Mouse (Mus musculus) liver, embryonic 11.5 days (tissue): ENCODE data around the gene Rab11fip5. TPM values are rescaled to one million over a fixed set of nuclear protein-coding genes. Genes with fewer than 3 reads are reported as not detected.
A peak's percentile ranks its signal among the peaks of the same experiment; 100 is the strongest.

Experiments used
- ATAC-seq: fragments of 200-750 bp; cut with Nextera tagmentation; replicated peaks from 2 replicates; pipeline ENCODE4 v1.8.0; 2017; ENCODE audit warnings: moderate number of reproducible peaks, mild to moderate bottlenecking, moderate TSS enrichment, moderate library complexity; ENCODE audit not compliant: low FRiP score
- DNase-seq: peaks from one replicate; pipeline ENCODE4 v3.0.0-alpha.2; 2017; ENCODE audit warnings: low spot score
- H3K27ac ChIP-seq: fragments of 300-500 bp; sonication (generic); 2 replicates; pipeline ENCODE4 v1.5.1; 2014; ENCODE audit warnings: mild to moderate bottlenecking, low read depth, low read length, control low read depth
- H3K27me3 ChIP-seq: fragments of 300-500 bp; sonication (generic); replicated peaks from 2 replicates; pipeline ENCODE4 v1.6.1; 2014; ENCODE audit warnings: low read length, mixed read lengths; ENCODE audit not compliant: control insufficient read depth, insufficient read depth
- H3K36me3 ChIP-seq: fragments of 300-500 bp; sonication (generic); 2 replicates; pipeline ENCODE4 v1.6.1; 2014; ENCODE audit warnings: mild to moderate bottlenecking, low read length, moderate library complexity, mixed read lengths; ENCODE audit not compliant: control insufficient read depth, insufficient read depth
- H3K4me1 ChIP-seq: fragments of 300-500 bp; sonication (generic); replicated peaks from 2 replicates; pipeline ENCODE4 v1.6.1; 2014; ENCODE audit warnings: low read length, mixed read lengths; ENCODE audit not compliant: control insufficient read depth, insufficient read depth
- H3K4me2 ChIP-seq: fragments of 300-500 bp; sonication (generic); 2 replicates; pipeline ENCODE4 v1.6.1; 2014; ENCODE audit warnings: mild to moderate bottlenecking, control low read depth, moderate library complexity
- H3K4me3 ChIP-seq: fragments of 300-500 bp; sonication (generic); 2 replicates; pipeline ENCODE4 v1.5.1; 2014; ENCODE audit warnings: low read depth, low read length, control low read depth
- H3K9ac ChIP-seq: fragments of 300-500 bp; sonication (generic); 2 replicates; pipeline ENCODE4 v1.6.1; 2014; ENCODE audit warnings: low read depth, low read length, control low read depth
- H3K9me3 ChIP-seq: fragments of 300-500 bp; sonication (generic); 2 replicates; pipeline ENCODE4 v1.6.1; 2016; ENCODE audit warnings: low read length, inconsistent platforms, mixed read lengths; ENCODE audit not compliant: control insufficient read depth
- WGBS: fragments of 180-500 bp; shearing (Covaris S2); extraction: QIAGEN DNeasy Blood & Tissue Kit; methylation state at CpG from one replicate; pipeline ENCODE4 v1.1.7; 2014; 5-methylcytosine and 5-hydroxymethylcytosine counted together
- polyA plus RNA-seq: library from polyadenylated mRNA; unstranded; fragments of >200 nt; fragmentation: Nextera tagmentation; extraction: Ambion mirVana; gene quantifications from 2 replicates; pipeline ENCODE4 v1.2.1, GENCODE M21; 2014

Gene Rab11fip5
- polyA plus RNA-seq, 1 experiment from 2014 or later = 1.0 TPM

GRCm38 (mm10) chr6:85331736-85332135 lies 42.7 kb downstream of the Rab11fip5 start:
- no peaks in the 10 kb centered on the region; the same call in 1 of the 2 replicates for H3K27me3 ChIP-seq
- H3K4me2 ChIP-seq = peak overlapping the region; percentile 80
- ATAC-seq (no peak), DNase-seq (no peak)
- no peak overlapping the region for H3K27ac ChIP-seq
- H3K4me1 ChIP-seq = peaks cover 7% of the 10 kb centered on the region; the same call in 1 of the 2 replicates
- H3K9me3 ChIP-seq = no peaks in the 10 kb centered on the region
- 30% methylated on average over 8 of the region's 8 CpGs for WGBS
- H3K36me3 ChIP-seq = no peaks in the 10 kb centered on the region
- no peak overlapping the region for H3K9ac ChIP-seq
- H3K4me3 ChIP-seq = peak overlapping the region; percentile 56; the same call in 1 of the 2 replicates

- DNase-seq (no peak), ATAC-seq (no peak)
- peaks cover 7% of the 10 kb centered on the region; the same call in 1 of the 2 replicates for H3K4me1 ChIP-seq
- H3K27ac ChIP-seq = no peak overlapping the region
- 41% methylated on average over 6 of the region's 6 CpGs for WGBS
- no peaks in the 10 kb centered on the region for H3K9me3 ChIP-seq
- H3K9ac ChIP-seq = no peak overlapping the region
- H3K4me3 ChIP-seq = no peak overlapping the region
- H3K4me2 ChIP-seq = no peak overlapping the region; the same call in 1 of the 2 replicates
- no peaks in the 10 kb centered on the region for H3K36me3 ChIP-seq
- no peaks in the 10 kb centered on the region; the same call in 1 of the 2 replicates for H3K27me3 ChIP-seq
These were observed 43.2 kb downstream of the Rab11fip5 start for GRCm38 (mm10) chr6:85331221-85331735.

- H3K4me3 ChIP-seq = no peak overlapping the region
- H3K9ac ChIP-seq = no peak overlapping the region
- no peaks in the 10 kb centered on the region for H3K27me3 ChIP-seq
- peaks cover 7% of the 10 kb centered on the region; the same call in 1 of the 2 replicates for H3K4me1 ChIP-seq
- ATAC-seq = no peak
- no peak for DNase-seq
- WGBS = 84% methylated on average over 4 of the region's 4 CpGs
- H3K4me2 ChIP-seq = no peak overlapping the region
- H3K36me3 ChIP-seq = no peaks in the 10 kb centered on the region
- no peak overlapping the region for H3K27ac ChIP-seq
- H3K9me3 ChIP-seq = no peaks in the 10 kb centered on the region
These were observed 44.7 kb downstream of the Rab11fip5 start for GRCm38 (mm10) chr6:85329666-85330185.

- Histone ChIP-seq H3K27me3 (no peaks in the 10 kb centered on the region), H3K27ac (no peak overlapping the region), H3K4me2 (no peak overlapping the region), H3K36me3 (no peaks in the 10 kb centered on the region), H3K4me3 (no peak overlapping the region), H3K9ac (no peak overlapping the region), H3K9me3 (no peaks in the 10 kb centered on the region), H3K4me1 (peaks cover under 1% of the 10 kb centered on the region; the same call in 1 of the 2 replicates)
- 78% methylated on average over 4 of the region's 4 CpGs for WGBS
- ATAC-seq (no peak), DNase-seq (no peak)
These were observed 47.9 kb downstream of the Rab11fip5 start for GRCm38 (mm10) chr6:85326564-85326963.

- Histone ChIP-seq H3K4me1 (no peaks in the 10 kb centered on the region), H3K27me3 (no peaks in the 10 kb centered on the region), H3K4me3 (no peak overlapping the region), H3K9me3 (no peaks in the 10 kb centered on the region), H3K27ac (no peak overlapping the region), H3K9ac (no peak overlapping the region), H3K4me2 (no peak overlapping the region), H3K36me3 (no peaks in the 10 kb centered on the region)
- ATAC-seq = no peak
- no peak for DNase-seq
- 33% methylated on average over 2 of the region's 2 CpGs for WGBS
These were observed 49.3 kb downstream of the Rab11fip5 start for GRCm38 (mm10) chr6:85325109-85325508.

GRCm38 (mm10) chr6:85320445-85320866 lies 54.0 kb downstream of the Rab11fip5 start:
- WGBS = 83% methylated on average over 6 of the region's 6 CpGs
- no peaks in the 10 kb centered on the region for H3K27me3 ChIP-seq
- DNase-seq (no peak), ATAC-seq (no peak)
- no peak overlapping the region for H3K9ac ChIP-seq
- no peaks in the 10 kb centered on the region for H3K4me1 ChIP-seq
- no peak overlapping the region for H3K27ac ChIP-seq
- H3K4me2 ChIP-seq = no peak overlapping the region
- H3K36me3 ChIP-seq = no peaks in the 10 kb centered on the region
- H3K9me3 ChIP-seq = no peaks in the 10 kb centered on the region
- H3K4me3 ChIP-seq = no peak overlapping the region

GRCm38 (mm10) chr6:85316211-85316610 lies 58.2 kb downstream of the Rab11fip5 start:
- no peak overlapping the region for H3K4me2 ChIP-seq
- H3K27ac ChIP-seq = no peak overlapping the region
- no peaks in the 10 kb centered on the region for H3K27me3 ChIP-seq
- ATAC-seq (no peak), DNase-seq (no peak)
- H3K4me3 ChIP-seq = no peak overlapping the region
- no peaks in the 10 kb centered on the region for H3K4me1 ChIP-seq
- H3K9ac ChIP-seq = no peak overlapping the region
- 83% methylated on average over 2 of the region's 2 CpGs for WGBS
- no peaks in the 10 kb centered on the region for H3K9me3 ChIP-seq
- H3K36me3 ChIP-seq = no peaks in the 10 kb centered on the region

- no peak for ATAC-seq
- no peaks in the 10 kb centered on the region for H3K27me3 ChIP-seq
- H3K27ac ChIP-seq = no peak overlapping the region
- no peak overlapping the region for H3K9ac ChIP-seq
- H3K9me3 ChIP-seq = no peaks in the 10 kb centered on the region
- no peak overlapping the region for H3K4me2 ChIP-seq
- no peaks in the 10 kb centered on the region for H3K4me1 ChIP-seq
- WGBS = 73% methylated on average over 9 of the region's 9 CpGs
- no peaks in the 10 kb centered on the region for H3K36me3 ChIP-seq
- no peak overlapping the region for H3K4me3 ChIP-seq
- DNase-seq = no peak
These were observed 60.2 kb downstream of the Rab11fip5 start for GRCm38 (mm10) chr6:85314064-85314798.
